Mouse (Mus musculus): ENCODE results near the gene Stard13. TPM values are rescaled to one million over a fixed set of nuclear protein-coding genes. Genes with fewer than 3 reads are reported as not detected.

The Stard13 gene
- polyA plus RNA-seq, 1 experiment: 7.1 TPM

GRCm38 (mm10) chr5:151151549-151151948 is 82.1 kb downstream of the Stard13 start:
- Histone ChIP-seq H3K9me3 (replicated peaks; ENCODE audit: control insufficient read depth, insufficient read depth, low read length, poor library complexity, severe bottlenecking) (no peaks in the 10 kb centered on the region), H3K27ac (ENCODE audit: insufficient read depth, low read length) (no peak overlapping the region), H3K27me3 (ENCODE audit: control insufficient read depth, insufficient read depth, low read length, poor library complexity, severe bottlenecking) (no peaks in the 10 kb centered on the region), H3K4me3 (ENCODE audit: low read depth, low read length) (no peak overlapping the region), H3K4me1 (ENCODE audit: control insufficient read depth, insufficient read depth, low read length) (no peaks in the 10 kb centered on the region), H3K36me3 (ENCODE audit: control insufficient read depth, insufficient read depth, low read length, poor library complexity, severe bottlenecking) (no peaks in the 10 kb centered on the region), H3K9ac (ENCODE audit: low read depth, poor library complexity, severe bottlenecking) (no peak overlapping the region)
- TF ChIP-seq POLR2A (IDR thresholded peaks at IDR 0.05; ENCODE audit: insufficient read depth, low read length) (no peak), EP300 (IDR thresholded peaks at IDR 0.05; ENCODE audit: insufficient read depth, low read depth, low read length) (no peak), CTCF (IDR thresholded peaks at IDR 0.05; ENCODE audit: low read depth, low read length) (no peak)

GRCm38 (mm10) chr5:151149509-151149908 is 84.1 kb downstream of the Stard13 start:
- no peak overlapping the region for H3K27ac ChIP-seq (ENCODE audit: insufficient read depth, low read length)
- H3K36me3 ChIP-seq (ENCODE audit: control insufficient read depth, insufficient read depth, low read length, poor library complexity, severe bottlenecking): no peaks in the 10 kb centered on the region
- no peak overlapping the region for H3K4me3 ChIP-seq (ENCODE audit: low read depth, low read length)
- no peaks in the 10 kb centered on the region for H3K4me1 ChIP-seq (ENCODE audit: control insufficient read depth, insufficient read depth, low read length)
- no peaks in the 10 kb centered on the region for H3K9me3 ChIP-seq (replicated peaks; ENCODE audit: control insufficient read depth, insufficient read depth, low read length, poor library complexity, severe bottlenecking)
- no peak overlapping the region for H3K9ac ChIP-seq (ENCODE audit: low read depth, poor library complexity, severe bottlenecking)
- TF ChIP-seq CTCF (IDR thresholded peaks at IDR 0.05; ENCODE audit: low read depth, low read length) (no peak), POLR2A (IDR thresholded peaks at IDR 0.05; ENCODE audit: insufficient read depth, low read length) (no peak)
- no peaks in the 10 kb centered on the region for H3K27me3 ChIP-seq (ENCODE audit: control insufficient read depth, insufficient read depth, low read length, poor library complexity, severe bottlenecking)

GRCm38 (mm10) chr5:151148079-151148478 is 85.6 kb downstream of the Stard13 start:
- Histone ChIP-seq H3K9me3 (replicated peaks; ENCODE audit: control insufficient read depth, insufficient read depth, low read length, poor library complexity, severe bottlenecking) (no peaks in the 10 kb centered on the region), H3K4me3 (ENCODE audit: low read depth, low read length) (no peak overlapping the region), H3K4me1 (ENCODE audit: control insufficient read depth, insufficient read depth, low read length) (no peaks in the 10 kb centered on the region), H3K36me3 (ENCODE audit: control insufficient read depth, insufficient read depth, low read length, poor library complexity, severe bottlenecking) (no peaks in the 10 kb centered on the region), H3K9ac (ENCODE audit: low read depth, poor library complexity, severe bottlenecking) (no peak overlapping the region), H3K27me3 (ENCODE audit: control insufficient read depth, insufficient read depth, low read length, poor library complexity, severe bottlenecking) (no peaks in the 10 kb centered on the region), H3K27ac (ENCODE audit: insufficient read depth, low read length) (no peak overlapping the region)
- TF ChIP-seq EP300 (IDR thresholded peaks at IDR 0.05; ENCODE audit: insufficient read depth, low read depth, low read length) (no peak), CTCF (IDR thresholded peaks at IDR 0.05; ENCODE audit: low read depth, low read length) (no peak), POLR2A (IDR thresholded peaks at IDR 0.05; ENCODE audit: insufficient read depth, low read length) (no peak)

- no peaks in the 10 kb centered on the region for H3K36me3 ChIP-seq (ENCODE audit: control insufficient read depth, insufficient read depth, low read length, poor library complexity, severe bottlenecking)
- H3K4me3 ChIP-seq (ENCODE audit: low read depth, low read length): no peak overlapping the region
- H3K27me3 ChIP-seq (ENCODE audit: control insufficient read depth, insufficient read depth, low read length, poor library complexity, severe bottlenecking): no peaks in the 10 kb centered on the region
- H3K9me3 ChIP-seq (replicated peaks; ENCODE audit: control insufficient read depth, insufficient read depth, low read length, poor library complexity, severe bottlenecking): no peaks in the 10 kb centered on the region
- H3K4me1 ChIP-seq (ENCODE audit: control insufficient read depth, insufficient read depth, low read length): no peaks in the 10 kb centered on the region
- no peak overlapping the region for H3K9ac ChIP-seq (ENCODE audit: low read depth, poor library complexity, severe bottlenecking)
- H3K27ac ChIP-seq (ENCODE audit: insufficient read depth, low read length): no peak overlapping the region
- no peak for TF ChIP-seq CTCF (IDR thresholded peaks at IDR 0.05; ENCODE audit: low read depth, low read length)
- no peak for TF ChIP-seq POLR2A (IDR thresholded peaks at IDR 0.05; ENCODE audit: insufficient read depth, low read length)
- no peak for TF ChIP-seq EP300 (IDR thresholded peaks at IDR 0.05; ENCODE audit: insufficient read depth, low read depth, low read length)
These were observed 87.8 kb downstream of the Stard13 start for GRCm38 (mm10) chr5:151145807-151146206.

GRCm38 (mm10) chr5:151143955-151144354 is 89.7 kb downstream of the Stard13 start:
- Histone ChIP-seq H3K9ac (ENCODE audit: low read depth, poor library complexity, severe bottlenecking) (no peak overlapping the region), H3K9me3 (replicated peaks; ENCODE audit: control insufficient read depth, insufficient read depth, low read length, poor library complexity, severe bottlenecking) (no peaks in the 10 kb centered on the region), H3K36me3 (ENCODE audit: control insufficient read depth, insufficient read depth, low read length, poor library complexity, severe bottlenecking) (no peaks in the 10 kb centered on the region), H3K27me3 (ENCODE audit: control insufficient read depth, insufficient read depth, low read length, poor library complexity, severe bottlenecking) (no peaks in the 10 kb centered on the region), H3K27ac (ENCODE audit: insufficient read depth, low read length) (no peak overlapping the region), H3K4me1 (ENCODE audit: control insufficient read depth, insufficient read depth, low read length) (no peaks in the 10 kb centered on the region), H3K4me3 (ENCODE audit: low read depth, low read length) (no peak overlapping the region)
- TF ChIP-seq POLR2A (IDR thresholded peaks at IDR 0.05; ENCODE audit: insufficient read depth, low read length): no peak
- no peak for TF ChIP-seq EP300 (IDR thresholded peaks at IDR 0.05; ENCODE audit: insufficient read depth, low read depth, low read length)
- no peak for TF ChIP-seq CTCF (IDR thresholded peaks at IDR 0.05; ENCODE audit: low read depth, low read length)

- no peaks in the 10 kb centered on the region for H3K36me3 ChIP-seq (ENCODE audit: control insufficient read depth, insufficient read depth, low read length, poor library complexity, severe bottlenecking)
- H3K27ac ChIP-seq (ENCODE audit: insufficient read depth, low read length): no peak overlapping the region
- H3K9me3 ChIP-seq (replicated peaks; ENCODE audit: control insufficient read depth, insufficient read depth, low read length, poor library complexity, severe bottlenecking): no peaks in the 10 kb centered on the region; the same call in 1 of the 2 replicates
- TF ChIP-seq CTCF (IDR thresholded peaks at IDR 0.05; ENCODE audit: low read depth, low read length): no peak
- TF ChIP-seq EP300 (IDR thresholded peaks at IDR 0.05; ENCODE audit: insufficient read depth, low read depth, low read length): no peak
- no peak for TF ChIP-seq POLR2A (IDR thresholded peaks at IDR 0.05; ENCODE audit: insufficient read depth, low read length)
- H3K4me1 ChIP-seq (ENCODE audit: control insufficient read depth, insufficient read depth, low read length): no peaks in the 10 kb centered on the region
- H3K27me3 ChIP-seq (ENCODE audit: control insufficient read depth, insufficient read depth, low read length, poor library complexity, severe bottlenecking): no peaks in the 10 kb centered on the region
- H3K4me3 ChIP-seq (ENCODE audit: low read depth, low read length): no peak overlapping the region
- H3K9ac ChIP-seq (ENCODE audit: low read depth, poor library complexity, severe bottlenecking): no peak overlapping the region
These were observed 90.7 kb downstream of the Stard13 start for GRCm38 (mm10) chr5:151142671-151143601.
